Mouse (Mus musculus): ENCODE measurements around the gene 0610009B22Rik. TPM values are rescaled to one million over a fixed set of nuclear protein-coding genes. Genes with fewer than 3 reads are reported as not detected.

Gene 0610009B22Rik
- polyA plus RNA-seq, 1 experiment from 2014 or later = 110 TPM

DNA sequence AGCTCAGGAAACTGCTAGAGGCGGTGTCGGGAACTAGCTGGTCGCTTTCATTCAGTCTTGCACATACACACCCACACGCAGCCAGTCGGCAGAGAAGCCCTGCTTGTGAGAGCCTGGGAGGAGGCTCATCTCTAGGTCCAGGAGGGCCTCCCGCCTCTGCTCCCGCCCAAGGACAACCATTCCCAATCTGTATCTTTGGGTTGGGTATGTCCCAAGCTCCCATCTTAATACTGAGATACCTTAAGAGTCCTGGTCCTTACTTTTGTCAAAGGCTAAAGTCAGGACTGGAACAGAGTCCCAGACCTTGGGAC lies 38.8 kb downstream of the 0610009B22Rik start:
- TF ChIP-seq CTCF (IDR thresholded peaks at IDR 0.05; ENCODE audit: low read depth) = no peak
- Histone ChIP-seq H3K4me2 (replicated peaks; ENCODE audit: low read depth) (peak overlapping the region; percentile 95), H3K27me3 (replicated peaks; ENCODE audit: control insufficient read depth, insufficient read depth, low read length) (no peaks in the 10 kb centered on the region), H3K36me3 (ENCODE audit: control insufficient read depth, insufficient read depth) (peaks cover 10% of the 10 kb centered on the region), H3K27ac (ENCODE audit: low read depth, low read length) (peak overlapping the region; percentile 64; the same call in 1 of the 2 replicates), H3K4me1 (replicated peaks; ENCODE audit: control insufficient read depth, insufficient read depth, low read length) (peaks cover 8% of the 10 kb centered on the region), H3K4me3 (ENCODE audit: low read depth, low read length) (peak overlapping the region; percentile 65), H3K9ac (ENCODE audit: low read depth, low read length) (peak overlapping the region; percentile 57), H3K9me3 (ENCODE audit: control insufficient read depth) (no peaks in the 10 kb centered on the region)
- ATAC-seq = no peak
- WGBS = 4% methylated on average over 7 of the region's 7 CpGs

DNA sequence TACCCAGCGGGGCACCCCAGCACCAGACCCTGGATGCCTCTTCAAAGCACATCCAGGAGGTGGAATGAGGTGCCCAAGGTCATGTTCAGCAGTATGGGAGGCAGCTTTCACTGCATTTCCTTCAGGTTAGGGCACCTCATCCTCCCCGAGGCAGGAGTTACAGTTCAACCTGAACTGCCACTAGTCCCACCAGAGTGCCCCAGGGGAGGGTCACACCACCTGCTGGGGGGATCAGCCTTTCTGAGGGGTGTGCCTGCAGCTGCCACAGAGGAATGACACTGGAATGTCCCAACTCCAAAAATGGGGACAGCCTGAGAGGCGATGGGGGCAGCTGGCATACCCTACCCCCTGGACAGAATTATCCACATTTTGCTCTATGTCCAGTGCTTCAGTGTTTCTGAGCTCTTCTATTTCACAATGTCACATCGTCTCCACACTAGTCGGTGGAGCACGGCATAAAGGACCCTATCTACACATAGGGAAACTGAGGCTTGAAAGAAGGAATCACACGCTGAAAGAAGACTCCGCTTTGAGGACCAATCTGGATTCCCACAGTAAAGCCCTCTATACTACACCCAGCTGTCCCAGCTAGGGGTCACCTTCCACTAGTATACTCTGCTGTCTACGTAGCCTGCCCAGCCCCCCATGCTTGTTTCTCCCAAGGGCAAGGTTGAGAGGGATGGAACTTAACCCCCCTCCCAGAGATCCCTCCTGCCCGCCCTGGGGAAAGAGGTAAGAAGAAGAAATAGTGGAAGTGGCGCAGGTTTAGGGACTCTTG lies 39.4 kb downstream of the 0610009B22Rik start:
- Histone ChIP-seq H3K27me3 (replicated peaks; ENCODE audit: control insufficient read depth, insufficient read depth, low read length) (no peaks in the 10 kb centered on the region), H3K9ac (ENCODE audit: low read depth, low read length) (peak overlapping the region; percentile 57), H3K4me2 (replicated peaks; ENCODE audit: low read depth) (peak overlapping the region; percentile 95), H3K4me3 (ENCODE audit: low read depth, low read length) (peak overlapping the region; percentile 65), H3K4me1 (replicated peaks; ENCODE audit: control insufficient read depth, insufficient read depth, low read length) (peaks cover 8% of the 10 kb centered on the region), H3K36me3 (ENCODE audit: control insufficient read depth, insufficient read depth) (peaks cover 11% of the 10 kb centered on the region), H3K9me3 (ENCODE audit: control insufficient read depth) (no peaks in the 10 kb centered on the region), H3K27ac (ENCODE audit: low read depth, low read length) (no peak overlapping the region)
- no peak for ATAC-seq
- WGBS = 51% methylated on average over 11 of the region's 11 CpGs
- no peak for TF ChIP-seq CTCF (IDR thresholded peaks at IDR 0.05; ENCODE audit: low read depth)

- Histone ChIP-seq H3K36me3 (ENCODE audit: control insufficient read depth, insufficient read depth) (peaks cover 18% of the 10 kb centered on the region), H3K4me1 (replicated peaks; ENCODE audit: control insufficient read depth, insufficient read depth, low read length) (peaks cover 8% of the 10 kb centered on the region), H3K9ac (ENCODE audit: low read depth, low read length) (no peak overlapping the region), H3K27ac (ENCODE audit: low read depth, low read length) (no peak overlapping the region), H3K4me3 (ENCODE audit: low read depth, low read length) (no peak overlapping the region), H3K27me3 (replicated peaks; ENCODE audit: control insufficient read depth, insufficient read depth, low read length) (no peaks in the 10 kb centered on the region), H3K4me2 (replicated peaks; ENCODE audit: low read depth) (peak overlapping the region; percentile 95), H3K9me3 (ENCODE audit: control insufficient read depth) (no peaks in the 10 kb centered on the region)
- no peak for TF ChIP-seq CTCF (IDR thresholded peaks at IDR 0.05; ENCODE audit: low read depth)
- ATAC-seq = no peak
- 34% methylated on average over 3 of the region's 3 CpGs for WGBS
Measured at GRCm38 (mm10) chr11:51648566-51648965, 40.1 kb downstream of the 0610009B22Rik start.

GRCm38 (mm10) chr11:51646751-51647667 lies 41.7 kb downstream of the 0610009B22Rik start:
- peak overlapping the region; percentile 21 for H3K4me2 ChIP-seq (replicated peaks; ENCODE audit: low read depth)
- peak; percentile 22; the same call in 1 of the 2 replicates for ATAC-seq
- no peak overlapping the region for H3K4me3 ChIP-seq (ENCODE audit: low read depth, low read length)
- H3K27me3 ChIP-seq (replicated peaks; ENCODE audit: control insufficient read depth, insufficient read depth, low read length) = no peaks in the 10 kb centered on the region
- WGBS = 52% methylated on average over 15 of the region's 15 CpGs
- H3K9ac ChIP-seq (ENCODE audit: low read depth, low read length) = no peak overlapping the region
- H3K4me1 ChIP-seq (replicated peaks; ENCODE audit: control insufficient read depth, insufficient read depth, low read length) = peaks cover 8% of the 10 kb centered on the region
- peak overlapping the region; percentile 62 for H3K27ac ChIP-seq (ENCODE audit: low read depth, low read length)
- no peak for TF ChIP-seq CTCF (IDR thresholded peaks at IDR 0.05; ENCODE audit: low read depth)
- H3K9me3 ChIP-seq (ENCODE audit: control insufficient read depth) = no peaks in the 10 kb centered on the region
- peaks cover 21% of the 10 kb centered on the region for H3K36me3 ChIP-seq (ENCODE audit: control insufficient read depth, insufficient read depth)

DNA sequence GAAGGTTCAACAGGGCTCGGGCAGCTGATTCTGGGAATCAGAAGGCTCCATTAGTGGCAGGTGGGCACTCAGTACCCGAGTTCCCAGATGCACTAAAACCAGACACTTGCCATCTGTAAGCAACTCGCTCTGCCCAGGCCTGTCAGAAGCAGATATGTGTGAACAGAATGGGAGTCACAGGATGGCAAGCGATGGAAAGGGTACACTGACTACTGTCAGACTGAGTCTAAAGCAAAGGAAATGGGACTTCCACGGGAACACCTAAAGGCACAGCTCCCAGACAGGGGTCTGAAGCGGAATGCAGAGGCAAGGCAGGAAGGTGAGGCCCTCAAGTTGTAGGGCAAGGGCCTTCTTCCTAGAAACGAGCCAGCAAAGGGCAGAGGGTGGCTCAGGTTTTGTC lies 42.4 kb downstream of the 0610009B22Rik start:
- no peaks in the 10 kb centered on the region for H3K27me3 ChIP-seq (replicated peaks; ENCODE audit: control insufficient read depth, insufficient read depth, low read length)
- no peaks in the 10 kb centered on the region for H3K9me3 ChIP-seq (ENCODE audit: control insufficient read depth)
- no peak overlapping the region for H3K4me3 ChIP-seq (ENCODE audit: low read depth, low read length)
- TF ChIP-seq CTCF (IDR thresholded peaks at IDR 0.05; ENCODE audit: low read depth) = no peak
- H3K4me1 ChIP-seq (replicated peaks; ENCODE audit: control insufficient read depth, insufficient read depth, low read length) = peaks cover 8% of the 10 kb centered on the region
- no peak overlapping the region for H3K4me2 ChIP-seq (replicated peaks; ENCODE audit: low read depth)
- WGBS = 83% methylated on average over 7 of the region's 7 CpGs
- H3K27ac ChIP-seq (ENCODE audit: low read depth, low read length) = no peak overlapping the region
- H3K36me3 ChIP-seq (ENCODE audit: control insufficient read depth, insufficient read depth) = peaks cover 21% of the 10 kb centered on the region
- no peak overlapping the region for H3K9ac ChIP-seq (ENCODE audit: low read depth, low read length)
- ATAC-seq = no peak

DNA sequence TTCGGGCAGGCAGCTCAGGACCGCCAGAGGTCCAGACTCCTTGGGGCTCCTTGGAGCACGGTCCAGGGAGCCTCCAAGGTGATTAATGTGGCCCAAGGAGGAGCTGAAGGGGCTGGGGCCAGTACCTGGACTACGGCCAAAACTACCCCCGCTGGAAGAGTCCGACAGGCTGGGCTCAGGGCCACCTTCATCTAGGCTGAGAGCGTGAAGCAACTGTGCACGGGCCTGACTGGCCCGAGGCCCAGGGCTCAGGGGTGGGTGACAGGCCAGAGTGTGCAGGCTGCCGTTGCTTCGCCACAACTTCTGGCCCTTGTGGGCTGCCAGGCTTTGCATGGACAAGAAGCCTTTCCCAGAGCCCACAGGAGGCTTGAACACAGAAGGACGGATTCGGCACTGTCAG lies 43.4 kb downstream of the 0610009B22Rik start:
- H3K9me3 ChIP-seq (ENCODE audit: control insufficient read depth) = no peaks in the 10 kb centered on the region
- no peak overlapping the region for H3K4me2 ChIP-seq (replicated peaks; ENCODE audit: low read depth)
- ATAC-seq = no peak
- peaks cover 21% of the 10 kb centered on the region for H3K36me3 ChIP-seq (ENCODE audit: control insufficient read depth, insufficient read depth)
- TF ChIP-seq CTCF (IDR thresholded peaks at IDR 0.05; ENCODE audit: low read depth) = no peak
- no peak overlapping the region for H3K4me3 ChIP-seq (ENCODE audit: low read depth, low read length)
- H3K9ac ChIP-seq (ENCODE audit: low read depth, low read length) = no peak overlapping the region
- no peak overlapping the region for H3K27ac ChIP-seq (ENCODE audit: low read depth, low read length)
- peaks cover 8% of the 10 kb centered on the region for H3K4me1 ChIP-seq (replicated peaks; ENCODE audit: control insufficient read depth, insufficient read depth, low read length)
- WGBS = 75% methylated on average over 13 of the region's 13 CpGs
- H3K27me3 ChIP-seq (replicated peaks; ENCODE audit: control insufficient read depth, insufficient read depth, low read length) = no peaks in the 10 kb centered on the region
